Mouse (Mus musculus): ENCODE measurements around the gene Dynll1. TPM values are rescaled to one million over a fixed set of nuclear protein-coding genes. Genes with fewer than 3 reads are reported as not detected.
"Not testable (repeated sequence)": the region's sequence is repeated elsewhere in the genome, so short reads cannot be mapped to it uniquely, and the experiment has no call there.

Gene Dynll1
- total RNA-seq, 1 experiment from 2014 or later = 243 TPM

DNA sequence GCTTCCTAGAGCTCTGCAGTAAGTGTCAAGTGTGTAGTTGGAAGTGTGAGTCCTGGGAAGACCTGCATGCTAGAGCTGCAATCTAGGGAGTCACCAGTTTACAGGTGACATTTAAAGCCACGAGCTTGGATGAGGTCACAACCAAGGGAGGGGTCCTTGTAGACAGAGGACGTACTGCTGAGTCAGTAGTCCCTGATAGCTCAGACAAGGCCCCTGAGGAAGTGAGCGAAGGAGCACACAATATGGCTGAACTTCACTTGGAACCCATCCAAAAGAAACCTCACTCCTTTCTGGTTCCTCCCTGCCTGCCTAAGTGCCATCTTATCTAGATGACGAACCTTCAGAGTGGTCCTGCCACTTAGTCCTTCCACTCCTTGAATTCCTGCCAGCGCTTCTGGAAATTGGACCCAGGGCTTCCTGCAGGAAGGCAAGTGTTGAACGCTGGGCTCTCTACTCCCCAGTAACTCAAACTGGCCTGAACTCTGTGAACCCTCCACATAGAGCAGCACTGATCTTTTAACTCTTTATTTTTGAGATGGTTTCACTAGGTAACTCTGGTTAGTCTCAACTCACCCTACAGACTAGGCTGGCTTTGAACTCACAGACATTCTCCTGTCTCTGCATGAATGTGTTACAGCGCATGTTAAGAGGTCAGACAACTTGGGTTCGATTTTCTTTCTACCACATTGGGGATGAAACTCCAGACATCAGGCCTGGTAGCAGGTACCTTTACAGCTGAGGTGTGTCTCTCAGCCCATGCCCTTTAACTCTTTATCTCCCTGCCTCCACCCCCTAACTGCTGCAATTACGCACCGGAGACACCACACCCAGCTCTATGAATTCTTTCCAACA is 12.2 kb upstream of the Dynll1 start:
- DNase-seq = no peak

DNA sequence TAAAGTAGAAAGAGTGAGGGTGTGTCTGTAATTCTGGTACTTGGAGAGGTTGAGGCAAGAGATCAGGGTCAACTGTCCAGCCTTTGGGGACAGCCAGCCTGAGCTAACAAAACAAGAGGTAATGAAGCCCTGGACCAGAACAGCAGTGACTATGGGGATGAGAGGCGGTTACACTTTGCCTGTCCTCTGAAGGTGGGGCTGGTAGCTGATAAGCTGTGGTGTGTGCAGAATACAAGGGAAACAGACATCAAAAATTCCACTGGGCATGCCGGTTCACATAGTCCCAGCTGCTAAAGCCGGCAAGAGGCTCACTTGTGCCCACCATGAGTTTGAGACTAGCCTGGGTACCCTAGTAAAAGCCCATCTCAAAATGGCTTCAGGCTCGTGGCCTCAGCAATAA is 11.6 kb upstream of the Dynll1 start:
- DNase-seq = no peak

DNA sequence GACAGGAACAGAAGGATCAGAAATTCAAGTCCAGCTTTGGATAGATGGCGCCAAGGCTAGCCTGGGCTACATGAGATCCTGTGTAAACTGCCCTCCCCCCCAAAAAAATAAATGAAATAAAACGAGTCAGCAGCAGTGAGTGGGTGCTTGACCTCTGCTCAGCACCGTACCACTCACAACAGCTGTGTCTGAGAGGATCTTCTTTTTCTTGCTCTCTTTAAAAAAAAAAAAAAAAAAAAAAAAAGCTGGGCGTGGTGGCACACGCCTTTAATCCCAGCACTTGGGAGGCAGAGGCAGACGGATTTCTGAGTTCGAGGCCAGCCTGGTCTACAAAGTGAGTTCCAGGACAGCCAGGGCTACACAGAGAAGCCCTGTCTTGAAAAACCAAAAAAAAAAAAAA is 1.4 kb upstream of the Dynll1 start:
- DNase-seq = not testable (repeated sequence)

DNA sequence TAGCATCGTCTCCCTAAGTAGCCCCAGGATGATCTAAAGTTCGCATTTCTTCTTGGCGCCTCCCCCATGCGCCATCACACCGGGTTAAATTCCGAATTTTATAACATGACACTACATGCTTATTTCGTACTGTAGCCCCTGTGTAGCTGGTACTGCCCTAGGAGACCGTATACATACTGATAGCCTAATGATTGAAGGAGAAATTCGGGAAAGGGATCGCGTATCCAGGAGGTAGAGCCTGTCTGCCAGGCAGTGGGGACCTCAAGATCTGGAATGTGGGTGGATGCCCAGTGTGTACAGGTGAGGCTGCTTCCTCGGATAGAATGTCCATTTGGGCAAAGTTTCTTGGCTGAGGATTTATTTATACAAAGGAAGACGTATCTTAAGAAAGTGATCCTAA is 816 bp upstream of the Dynll1 start:
- no peak for DNase-seq

DNA sequence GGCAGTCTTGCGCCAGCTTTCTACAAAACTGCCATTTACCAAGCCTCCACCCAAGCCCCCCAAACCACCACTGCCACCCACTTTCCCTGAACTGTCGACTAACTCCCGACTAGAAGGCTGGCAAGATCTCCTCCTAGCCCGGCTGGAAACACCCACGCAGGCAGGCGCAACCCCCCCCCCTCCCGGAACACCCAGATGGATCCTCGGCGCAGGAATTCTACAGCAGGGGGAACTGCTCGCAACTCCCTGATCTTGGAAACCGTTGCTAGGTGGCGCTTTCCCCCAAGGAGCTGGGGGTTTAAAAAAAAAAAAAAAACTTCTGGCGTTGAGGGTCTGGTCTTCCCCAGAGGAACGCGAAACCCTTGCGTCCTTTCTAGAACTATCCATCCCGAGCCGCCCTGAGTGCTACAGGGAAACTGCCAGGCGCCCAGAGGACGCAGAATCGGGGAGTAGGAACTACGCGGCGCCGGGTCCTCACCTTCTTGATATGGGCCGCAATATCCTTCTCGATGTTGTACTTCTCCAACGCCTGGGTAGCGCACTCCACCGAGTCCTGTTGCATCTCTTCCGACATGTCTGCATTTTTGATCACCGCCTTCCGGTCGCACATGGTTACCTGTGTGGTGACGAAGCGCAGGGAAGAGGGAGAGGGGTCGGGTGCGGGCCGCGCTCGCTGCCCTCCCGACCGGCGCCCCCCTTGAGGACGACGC is 609 bp downstream of the Dynll1 start:
- DNase-seq = peak; percentile 58

DNA sequence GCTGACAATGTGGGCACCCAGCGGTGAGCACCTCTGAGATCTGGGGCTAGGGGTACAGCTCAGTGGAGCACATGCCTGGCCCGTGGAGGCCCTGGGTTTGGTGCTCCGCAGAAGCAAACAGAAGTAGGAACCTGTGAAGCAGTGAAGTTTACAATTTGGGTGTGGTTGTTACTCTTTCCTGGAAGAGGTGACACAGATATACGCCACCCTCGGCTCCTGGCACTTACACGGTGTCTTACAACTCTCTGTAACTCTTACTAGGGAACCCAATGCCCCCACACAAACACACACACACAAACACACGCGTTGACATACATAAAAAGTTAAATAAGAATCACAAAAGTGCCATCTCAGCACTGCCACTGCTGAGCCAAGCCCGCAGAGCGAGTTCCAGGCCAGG is 4.5 kb downstream of the Dynll1 start:
- no peak for DNase-seq

DNA sequence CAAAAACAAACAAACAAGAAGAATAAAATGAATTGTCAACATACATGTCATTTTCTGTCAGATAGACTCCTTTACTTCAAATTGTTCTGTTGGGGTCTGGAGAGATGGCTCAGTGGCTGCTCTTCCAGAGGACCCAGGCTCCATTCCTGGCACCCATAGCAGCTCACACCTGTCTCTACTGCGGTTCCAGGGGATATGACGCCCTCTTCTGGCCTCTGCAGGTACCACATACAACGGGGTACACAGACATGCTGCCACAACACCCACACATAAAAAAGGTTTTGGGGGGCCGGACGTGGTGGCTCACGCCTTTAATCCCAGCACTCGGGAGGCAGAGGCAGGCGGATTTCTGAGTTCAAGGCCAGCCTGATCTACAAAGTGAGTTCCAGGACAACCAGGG is 6.6 kb downstream of the Dynll1 start:
- no peak for DNase-seq

DNA sequence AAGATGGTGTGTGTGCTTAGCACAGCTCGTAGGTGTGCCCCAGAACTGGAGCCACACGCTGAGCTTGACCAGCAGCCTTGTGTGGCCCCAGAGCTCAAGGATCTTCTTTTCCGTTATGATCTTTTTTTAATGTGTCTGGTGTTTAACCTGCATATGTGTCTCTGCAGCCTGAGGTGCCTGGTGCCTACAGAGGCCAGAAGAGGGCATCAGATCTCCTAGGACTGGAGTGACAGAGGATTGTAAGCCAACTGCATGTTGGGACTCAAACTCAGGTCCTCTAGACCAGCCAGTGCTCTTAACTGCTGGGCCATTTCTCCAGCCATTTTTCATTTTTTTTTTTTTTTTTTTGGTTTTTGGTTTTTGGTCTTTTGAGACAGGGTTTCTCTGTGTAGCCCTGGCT is 16.1 kb downstream of the Dynll1 start:
- no peak for DNase-seq

DNA sequence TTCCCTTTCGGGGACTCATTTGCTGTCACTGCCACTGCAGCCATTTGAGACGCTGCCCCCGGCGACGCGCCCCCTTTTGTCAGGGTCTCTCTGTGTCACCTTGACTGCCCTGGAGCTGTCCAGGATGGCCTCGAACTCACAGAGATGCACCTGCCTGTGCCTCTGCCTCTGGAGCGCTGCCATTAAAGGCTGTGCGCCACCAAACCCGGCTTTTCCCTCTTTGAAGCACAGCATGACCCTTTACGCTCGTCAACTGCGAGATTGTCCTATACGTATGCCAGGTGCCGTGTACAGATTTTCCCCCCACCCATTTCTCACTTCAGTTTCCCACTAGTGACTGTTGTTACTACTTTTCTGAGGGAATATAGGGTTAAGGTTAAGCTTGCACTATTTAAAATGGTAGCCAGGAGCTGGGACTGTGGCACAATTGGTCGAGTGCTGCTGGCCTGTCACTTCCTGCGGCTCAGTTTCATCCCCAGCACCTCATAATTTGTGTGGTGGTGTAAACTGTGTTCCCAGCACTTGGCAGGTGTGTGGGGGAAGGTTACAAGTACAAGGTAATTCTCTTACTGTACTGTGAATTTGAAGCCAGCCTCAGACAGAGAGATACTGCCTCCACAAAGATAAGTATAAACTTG is 20.6 kb downstream of the Dynll1 start:
- no peak for DNase-seq

DNA sequence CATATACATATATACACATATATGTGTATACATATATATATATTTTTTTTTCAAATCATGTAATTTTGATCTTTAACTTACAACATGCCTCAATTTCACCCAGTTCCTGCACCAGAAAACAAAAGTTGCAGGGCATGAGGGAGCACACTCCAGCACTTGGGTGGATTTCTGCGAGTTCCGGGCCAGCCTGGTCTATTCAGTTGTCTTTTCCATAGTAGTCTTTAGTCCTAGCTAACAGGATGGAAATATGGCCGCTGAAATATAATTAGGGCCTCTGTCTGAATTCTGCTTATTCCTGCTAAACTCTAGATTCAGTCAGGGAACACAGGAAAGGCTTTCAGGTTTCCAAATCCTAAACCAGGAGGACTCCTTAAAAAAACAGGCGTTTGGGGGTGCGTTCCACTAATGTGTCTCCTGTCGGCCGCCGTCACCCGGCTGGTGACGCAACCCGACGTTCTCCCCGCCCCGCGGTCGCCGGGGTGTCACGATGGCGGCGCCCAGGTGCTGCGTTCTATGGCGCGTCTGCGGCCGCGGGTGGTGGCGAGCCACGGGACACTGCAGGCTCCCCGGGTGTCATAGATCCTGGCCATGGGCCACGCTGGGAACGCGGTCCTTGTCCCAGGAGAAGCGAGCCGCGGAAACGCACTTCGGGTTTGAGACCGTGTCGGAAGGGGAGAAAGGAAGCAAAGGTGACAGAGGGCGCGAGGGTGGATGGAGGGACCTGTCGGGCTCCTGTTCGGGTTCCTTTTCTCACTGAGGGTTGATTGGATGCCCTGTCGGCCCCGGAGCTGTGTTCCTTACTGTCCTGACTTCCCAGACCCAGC is 21.4 kb downstream of the Dynll1 start, which contains the start of gene Coq5:
Coq5 (plus strand) TSS at position 441 of the 824 bp plus-strand sequence.
- peak; percentile 90 for DNase-seq

DNA sequence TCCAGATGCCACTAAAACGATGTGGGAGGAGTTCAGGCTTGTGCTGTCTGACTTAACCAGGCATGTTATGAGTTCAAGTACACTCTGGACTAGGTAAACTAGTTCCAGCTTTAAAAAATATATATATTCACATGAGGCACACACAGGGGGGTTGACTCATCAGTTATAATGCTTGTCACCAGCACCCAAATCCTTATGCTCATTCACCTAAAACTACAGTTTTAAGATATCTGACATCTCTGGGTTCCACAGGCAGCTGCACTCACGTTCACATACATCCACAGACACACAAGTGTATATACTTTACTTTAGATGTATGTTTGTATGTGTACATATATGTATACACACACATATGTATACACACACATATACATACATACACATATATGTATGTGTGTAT is 22.0 kb downstream of the Dynll1 start:
- DNase-seq = no peak

DNA sequence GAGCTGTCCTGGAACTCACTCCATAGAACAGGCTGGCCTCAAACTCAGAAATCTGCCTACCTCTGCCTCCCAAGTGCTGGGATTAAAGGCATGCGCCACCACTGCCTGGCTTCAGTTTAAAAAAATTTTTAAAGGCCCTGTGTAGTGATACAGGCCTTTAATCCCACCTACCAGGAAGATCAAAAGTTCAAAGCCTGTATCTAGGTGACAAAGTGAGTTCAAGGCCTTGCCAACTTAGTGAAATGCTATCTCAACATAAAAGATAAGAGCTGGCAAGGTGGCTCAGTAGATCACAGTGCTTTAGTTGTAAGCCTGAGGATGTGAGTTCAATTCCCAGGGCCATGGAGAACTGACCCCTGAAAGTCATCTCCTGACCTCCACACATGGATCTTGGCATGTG is 22.7 kb downstream of the Dynll1 start:
- DNase-seq = no peak

DNA sequence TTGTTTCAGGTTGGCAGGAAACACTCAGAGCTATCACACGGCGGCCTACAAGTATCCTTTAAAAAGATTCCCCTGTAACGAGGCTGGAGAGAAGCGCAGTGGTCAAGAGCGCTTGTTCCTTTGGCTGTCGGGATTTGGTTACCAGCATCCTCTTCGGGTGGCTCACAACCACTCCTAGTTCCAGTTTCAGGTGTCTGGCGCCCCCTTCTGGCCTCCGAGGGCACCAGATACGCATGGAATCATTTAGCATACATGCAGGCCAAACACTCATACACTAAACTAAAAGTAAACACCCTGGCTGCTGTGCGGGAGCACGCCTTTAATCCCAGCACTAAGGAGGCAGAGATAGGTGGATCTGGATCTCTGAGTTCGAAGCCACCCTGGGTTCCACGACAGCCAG is 24.8 kb downstream of the Dynll1 start:
- peak; percentile 40 for DNase-seq

DNA sequence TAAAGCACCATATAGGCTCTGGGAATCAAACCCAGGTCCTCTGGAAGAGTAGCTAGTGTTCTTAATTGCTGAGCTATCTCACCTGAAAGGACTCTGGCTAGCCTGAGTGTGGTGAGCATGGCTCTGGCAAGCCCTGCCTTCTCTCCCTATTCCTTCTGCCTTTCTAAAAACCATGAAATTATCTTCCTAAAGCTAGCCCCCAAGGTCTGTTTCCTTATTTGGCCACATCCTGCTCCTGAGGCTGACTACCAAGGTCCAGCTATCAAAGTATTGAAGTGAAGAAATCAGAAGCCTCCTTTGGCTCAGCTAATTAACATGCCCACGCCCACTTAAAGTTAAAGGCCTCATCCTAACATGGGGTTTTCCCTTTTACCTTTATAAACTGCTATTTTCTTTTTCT is 26.0 kb downstream of the Dynll1 start:
- DNase-seq = no peak

DNA sequence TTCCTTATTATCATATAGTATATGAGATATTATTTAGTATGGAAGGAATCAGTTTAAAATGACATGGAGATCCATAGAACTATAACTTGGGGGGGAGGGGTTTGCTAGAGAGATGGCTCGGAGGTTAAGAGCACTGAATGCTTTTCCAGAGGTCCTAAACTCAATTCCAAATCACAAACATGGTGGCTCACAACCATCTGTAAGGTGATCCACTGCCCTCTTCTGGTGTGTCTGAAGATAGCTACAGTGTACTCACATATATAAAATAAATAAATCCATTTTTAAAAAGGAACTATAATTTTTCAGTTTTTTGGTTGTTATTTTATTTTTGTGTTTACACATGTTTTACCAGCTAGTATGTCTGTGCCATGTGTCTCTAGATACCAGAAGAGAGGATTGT is 26.4 kb downstream of the Dynll1 start:
- DNase-seq = no peak

DNA sequence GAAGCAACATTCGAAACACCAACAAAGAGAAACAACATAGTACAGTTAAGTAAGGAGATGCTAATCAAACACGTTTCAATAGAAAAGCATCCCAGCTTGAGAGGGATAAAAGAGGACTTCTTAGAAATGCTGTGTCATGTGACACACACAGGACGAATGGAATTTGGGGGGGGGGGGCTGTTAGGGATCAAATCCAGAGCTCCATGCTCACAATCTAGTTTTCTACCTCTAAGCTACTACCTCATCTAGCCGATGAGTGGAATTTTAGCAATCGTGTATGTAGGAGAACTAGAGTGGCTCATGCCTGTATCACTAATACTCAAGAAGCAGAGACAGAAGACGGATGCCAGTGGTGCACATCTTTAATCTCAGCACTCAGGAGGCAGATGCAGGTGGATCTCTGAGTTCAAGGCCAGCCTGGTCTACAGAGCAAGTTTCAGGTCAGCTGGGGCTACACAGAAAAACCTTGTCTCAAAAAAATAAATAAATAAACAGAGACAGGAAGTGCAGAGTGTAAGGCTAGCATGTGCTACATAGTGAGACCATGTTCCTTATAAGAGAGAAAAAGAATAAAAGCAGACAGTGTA is 27.2 kb downstream of the Dynll1 start:
- no peak for DNase-seq

DNA sequence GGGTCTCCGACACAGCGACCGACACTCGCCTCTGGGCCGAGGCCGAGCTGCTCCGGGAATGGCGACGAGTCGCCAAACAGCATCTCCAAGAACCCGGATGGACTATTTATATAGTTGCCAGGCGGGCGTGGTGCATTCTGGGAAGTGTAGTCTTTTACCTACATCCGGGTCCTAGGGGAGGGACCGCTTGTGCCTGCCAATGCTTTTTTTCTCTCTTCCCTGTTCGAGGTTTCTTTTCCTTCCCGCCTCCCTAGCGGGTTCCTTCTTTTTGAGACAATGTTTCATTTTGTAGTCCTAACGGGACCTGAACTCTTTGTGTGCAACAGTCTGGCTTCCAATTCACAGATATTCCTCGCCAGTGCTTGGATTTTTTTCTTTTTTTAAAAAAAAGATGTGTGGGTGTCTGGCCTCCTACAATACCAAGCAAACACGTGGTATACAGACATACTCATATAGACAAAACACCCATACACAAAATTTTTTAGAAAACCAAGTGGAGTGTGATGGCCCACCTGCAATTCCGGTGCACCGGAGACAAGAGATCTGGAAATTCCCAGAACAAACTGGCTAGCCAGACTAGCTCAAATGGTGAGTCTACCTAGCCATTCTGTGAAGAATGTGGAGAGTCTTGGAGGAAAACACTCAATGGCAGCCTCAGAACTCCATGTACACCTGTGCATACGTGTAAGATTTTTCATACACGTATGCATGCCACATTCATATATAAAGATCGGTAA is 27.8 kb downstream of the Dynll1 start, which contains the start of gene Rnf10:
Rnf10 (minus strand) TSS at position 87 of the 737 bp plus-strand sequence.
- peak; percentile 91 for DNase-seq

DNA sequence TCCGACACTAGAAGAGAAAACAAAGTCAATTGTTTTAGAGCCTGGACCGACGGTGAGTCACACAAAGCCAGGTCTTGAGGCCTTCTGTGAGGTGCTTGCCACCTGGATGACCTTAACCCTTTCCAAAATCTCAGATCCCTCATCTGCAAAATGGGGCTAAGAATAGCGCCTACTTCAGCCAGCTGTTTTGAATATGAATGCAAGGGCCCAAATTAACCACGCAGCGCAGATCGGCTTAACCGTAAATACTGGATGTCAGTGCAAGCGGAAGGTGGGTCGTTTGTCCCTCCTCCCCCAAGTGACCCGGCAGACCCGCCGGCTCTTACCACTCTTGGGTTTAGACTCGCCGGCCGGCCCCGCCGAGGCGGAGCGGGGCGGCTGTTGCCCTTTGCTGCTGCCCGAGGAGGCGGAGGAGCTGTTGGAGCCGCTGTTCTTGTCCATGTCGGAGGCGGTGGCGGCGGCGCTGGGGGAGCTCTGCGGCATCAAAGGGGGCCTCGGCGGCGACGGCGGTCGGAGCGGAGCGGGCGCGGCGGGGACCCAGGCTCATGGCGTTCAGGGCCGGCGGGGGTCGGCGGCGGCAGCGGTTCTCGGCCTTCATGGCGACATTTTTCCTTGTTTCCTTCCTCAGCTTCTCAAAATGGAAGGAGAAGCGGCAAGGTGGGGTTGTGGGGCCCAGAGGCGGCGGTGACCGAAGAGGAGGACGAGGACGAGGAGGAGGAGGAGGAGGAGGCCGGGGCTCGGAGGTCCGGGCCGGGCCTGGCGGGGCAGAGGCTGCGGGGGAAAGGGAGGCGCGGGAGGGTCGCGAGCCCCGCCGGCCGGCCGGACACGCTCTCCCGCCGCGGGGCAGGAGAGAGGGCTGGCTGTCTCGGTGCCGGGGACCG is 28.6 kb downstream of the Dynll1 start:
- DNase-seq = peak; percentile 53

DNA sequence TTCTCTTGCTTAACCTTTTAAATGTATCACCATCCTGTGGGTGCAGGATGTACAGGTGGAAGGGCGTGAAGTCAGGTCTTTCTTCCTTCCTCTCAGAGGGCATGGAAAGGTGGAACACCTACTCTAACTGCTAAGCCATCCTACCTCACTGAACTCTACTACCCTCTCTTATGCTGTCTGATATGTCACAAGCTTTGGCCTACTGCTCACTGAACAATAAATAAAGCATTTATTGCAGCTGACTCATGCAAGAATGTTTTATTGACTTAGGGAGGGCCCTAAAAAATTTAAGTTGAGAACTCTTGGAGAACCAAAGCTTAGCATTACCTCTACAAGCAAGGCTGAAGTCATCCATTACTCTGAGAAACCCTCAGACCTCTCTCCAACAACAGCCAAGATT is 30.8 kb downstream of the Dynll1 start:
- no peak for DNase-seq

DNA sequence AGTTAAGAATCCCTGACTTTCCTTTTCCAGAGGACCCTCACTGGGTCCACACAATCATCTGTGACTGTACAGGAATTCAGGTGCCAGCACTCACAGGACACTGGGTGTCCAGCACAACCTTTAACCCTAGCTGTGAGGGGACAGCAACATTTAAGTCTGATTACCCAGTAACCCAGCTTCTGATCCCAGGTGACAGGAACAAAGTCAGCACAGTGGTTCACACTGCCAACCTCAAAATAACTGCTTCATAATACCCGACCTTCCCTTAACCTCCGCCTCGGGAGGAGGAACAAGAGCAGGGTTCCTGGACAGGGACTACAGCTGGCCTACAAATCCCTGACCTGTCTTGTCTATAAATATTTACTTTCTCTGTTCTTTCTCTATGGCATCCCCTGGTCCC is 32.5 kb downstream of the Dynll1 start:
- DNase-seq = no peak

All from adrenal gland, postnatal 25 days (tissue).